Mouse (Mus musculus) heart, postnatal 10 days (tissue): ENCODE results near the gene Plvap. TPM values are rescaled to one million over a fixed set of nuclear protein-coding genes. Genes with fewer than 3 reads are reported as not detected.

Experiments used
- DNase-seq, 2 experiments: peaks; one replicate each; pipeline ENCODE4 v3.0.0; 2021
- intact Hi-C: fragments of 180-260 bp; cut with DNase I; formaldehyde crosslinking; loops from one replicate; pipeline ENCODE4 v1.15.1; 2025
- total RNA-seq, 2 experiments: library from RNA; stranded (reverse); gene quantifications; 2 replicates each; pipeline ENCODE4 v1.2.3; 2021

The Plvap gene
- total RNA-seq, 2 experiments from 2014 or later, result 21.8 to 22.0 TPM

- peak; percentile 43 to 69 for DNase-seq
- intact Hi-C loops, result no loop called here
Measured at GRCm38 (mm10) chr8:71469411-71469810, 42.1 kb downstream of the Plvap start.

GRCm38 (mm10) chr8:71468916-71469315, 42.6 kb downstream of the Plvap start, which contains the start of gene Dda1:
Gene Dda1 (plus strand): TSS chr8:71469199.
- intact Hi-C loops, result no loop called here
- DNase-seq, result peak; percentile 97 to 98

GRCm38 (mm10) chr8:71468001-71468400, 43.6 kb downstream of the Plvap start:
- no peak for DNase-seq
- intact Hi-C loops, result no loop called here

- DNase-seq, result no peak
- intact Hi-C loops, result no loop called here
Measured at GRCm38 (mm10) chr8:71467201-71467600, 44.4 kb downstream of the Plvap start.

- intact Hi-C loops, result no loop called here
- no peak for DNase-seq
Measured at GRCm38 (mm10) chr8:71466198-71466597, 45.4 kb downstream of the Plvap start.

GRCm38 (mm10) chr8:71465733-71466132, 45.8 kb downstream of the Plvap start:
- intact Hi-C loops, result no loop called here
- DNase-seq, result no peak

GRCm38 (mm10) chr8:71464513-71465500, 46.7 kb downstream of the Plvap start, which contains the start of gene Mrpl34:
Gene Mrpl34 (plus strand): TSS chr8:71464959.
- intact Hi-C loops, result no loop called here

GRCm38 (mm10) chr8:71463188-71464033, 48.1 kb downstream of the Plvap start, which contains the start of gene Abhd8:
Gene Abhd8 (minus strand): TSS chr8:71463655.
- intact Hi-C loops, result loop anchor here (2.0 kb wide), 1 partner anchor 21 kb away; no protein-coding TSS in a partner anchor
- DNase-seq, result peak; percentile 99

More at GRCm38 (mm10) chr8:71464513-71465500, 46.7 kb downstream of the Plvap start, which contains the start of gene Mrpl34:
- peak; percentile 99 for DNase-seq

DNA sequence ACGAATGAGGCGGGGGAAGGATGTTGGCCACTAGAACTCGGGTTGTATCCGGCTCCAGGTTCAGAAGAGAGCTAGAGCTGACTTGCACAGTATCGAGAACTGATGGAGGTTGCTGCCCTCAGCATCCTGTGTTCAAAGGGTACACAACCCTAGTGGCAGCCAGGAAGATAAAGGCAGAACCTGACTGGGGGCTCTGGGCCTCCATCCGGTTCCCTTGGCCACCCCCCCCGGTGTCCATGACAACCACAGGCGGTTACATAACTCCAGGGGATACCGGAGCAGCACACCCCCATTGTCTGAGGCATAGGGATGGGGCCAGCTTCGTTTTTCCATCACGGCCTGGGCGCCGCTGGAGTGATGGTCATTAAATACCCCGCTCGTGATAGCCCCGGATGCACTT, 48.8 kb downstream of the Plvap start:
- intact Hi-C loops, result loop anchor here (2.0 kb wide), 1 partner anchor 20 kb away; no protein-coding TSS in a partner anchor
- DNase-seq, result peak; percentile 50 to 57

GRCm38 (mm10) chr8:71462191-71462590, 49.4 kb downstream of the Plvap start:
- intact Hi-C loops, result loop anchor here (2.0 kb wide), 1 partner anchor 19 kb away; no protein-coding TSS in a partner anchor
- no peak for DNase-seq

- intact Hi-C loops, result no loop called here
- DNase-seq, result peak in 1 of 2 experiments; percentile 7
Measured at GRCm38 (mm10) chr8:71461152-71461840, 50.3 kb downstream of the Plvap start.

- no peak for DNase-seq
- intact Hi-C loops, result no loop called here
Measured at GRCm38 (mm10) chr8:71460716-71461115, 50.8 kb downstream of the Plvap start.

DNA sequence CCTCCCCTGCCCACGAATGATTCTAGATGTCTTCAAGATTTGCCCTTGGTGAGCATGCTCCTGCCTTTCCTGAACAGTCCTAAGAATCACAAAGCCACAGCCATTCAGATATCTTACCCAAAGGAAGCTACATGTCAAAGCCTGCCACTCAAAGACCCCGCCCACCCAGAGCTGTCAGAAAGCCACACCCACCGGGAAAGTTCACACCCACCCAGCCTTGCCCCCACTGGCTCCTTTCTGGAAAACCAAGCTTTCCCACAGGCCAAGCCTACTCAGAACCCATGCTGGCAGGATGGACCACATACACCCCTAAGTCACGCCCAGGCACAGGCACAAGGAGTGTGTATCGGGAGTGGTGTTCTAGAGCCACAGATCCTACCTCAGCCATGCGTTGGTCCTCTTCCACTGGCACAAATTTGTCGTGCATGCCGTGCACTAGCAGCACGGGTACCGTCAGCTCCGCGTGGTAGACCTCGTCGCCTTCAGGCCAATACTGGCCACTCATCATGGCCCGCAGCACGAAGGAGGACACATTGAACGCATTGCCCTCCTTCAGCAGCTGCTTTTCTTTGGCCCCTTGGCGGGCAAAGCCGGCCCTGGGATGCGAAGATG, 53.8 kb downstream of the Plvap start:
- intact Hi-C loops, result no loop called here
- DNase-seq, result peak in 1 of 2 experiments; percentile 6

DNA sequence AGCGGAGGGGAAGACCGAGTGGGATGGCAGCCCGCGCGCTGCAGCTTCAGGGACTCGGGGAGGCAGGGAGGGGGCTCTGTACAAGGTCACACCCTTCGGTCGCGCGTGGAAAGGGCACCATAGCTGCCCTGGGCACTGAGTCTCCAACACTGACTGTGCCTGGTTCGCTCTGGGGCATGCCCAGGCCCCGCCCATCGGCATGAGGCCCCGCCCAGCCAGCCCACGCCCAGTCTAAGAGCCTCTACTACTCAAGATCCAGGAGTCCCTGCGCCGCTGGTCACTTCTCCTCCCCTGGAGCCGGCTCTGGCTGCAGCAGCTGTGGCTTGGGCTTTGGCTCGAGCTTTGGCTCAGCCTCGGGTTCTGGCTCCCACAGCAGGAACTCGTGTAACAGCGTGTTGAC, 54.6 kb downstream of the Plvap start:
- DNase-seq, result peak in 1 of 2 experiments; percentile 5
- intact Hi-C loops, result no loop called here

- intact Hi-C loops, result no loop called here
- no peak for DNase-seq
Measured at GRCm38 (mm10) chr8:71454668-71455067, 56.9 kb downstream of the Plvap start.

DNA sequence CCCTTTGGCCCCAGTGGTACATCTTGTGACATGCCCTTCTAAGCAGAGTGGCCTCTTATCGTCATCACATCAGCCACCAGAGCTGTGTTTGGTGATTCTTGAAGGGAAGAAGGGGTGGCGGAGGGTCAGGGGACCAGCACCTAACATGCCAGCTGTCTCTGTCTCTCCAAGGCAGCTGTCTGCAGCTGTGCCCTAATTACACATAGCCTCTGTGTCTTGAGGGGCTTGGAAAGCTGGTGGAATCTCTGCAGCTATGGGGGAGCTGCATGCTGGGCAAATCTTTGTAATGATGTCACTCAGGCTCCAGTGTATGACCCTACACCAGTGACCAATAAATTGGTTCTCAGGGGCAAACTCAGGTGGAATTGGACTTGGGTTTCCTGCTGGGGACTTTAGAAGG, 58.9 kb downstream of the Plvap start:
- DNase-seq, result no peak
- intact Hi-C loops, result no loop called here

GRCm38 (mm10) chr8:71451777-71452176, 59.8 kb downstream of the Plvap start:
- DNase-seq, result no peak
- intact Hi-C loops, result no loop called here

DNA sequence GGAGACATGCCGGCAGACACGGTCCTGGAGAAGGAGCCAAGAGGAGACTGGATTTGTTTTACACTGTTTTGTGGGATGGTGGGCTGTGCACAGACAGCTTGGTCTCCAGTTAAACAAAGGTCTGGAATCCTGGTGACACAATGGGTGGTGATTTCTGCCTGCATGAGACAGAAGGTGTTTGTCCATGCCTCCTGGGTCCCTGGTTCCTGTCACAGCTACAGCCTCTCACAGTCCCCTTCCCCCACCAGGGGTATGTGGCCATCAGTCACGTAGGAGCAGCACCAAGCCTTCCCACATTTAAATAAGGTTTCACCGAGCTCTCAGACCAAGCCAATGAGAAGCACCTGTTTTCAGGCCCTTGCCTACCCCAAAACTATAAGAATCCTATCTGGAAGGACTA, 60.2 kb downstream of the Plvap start:
- DNase-seq, result no peak
- intact Hi-C loops, result no loop called here
